Comparison of ENCODE assay signal across 8 mouse cellular contexts in the genomic region with DNA sequence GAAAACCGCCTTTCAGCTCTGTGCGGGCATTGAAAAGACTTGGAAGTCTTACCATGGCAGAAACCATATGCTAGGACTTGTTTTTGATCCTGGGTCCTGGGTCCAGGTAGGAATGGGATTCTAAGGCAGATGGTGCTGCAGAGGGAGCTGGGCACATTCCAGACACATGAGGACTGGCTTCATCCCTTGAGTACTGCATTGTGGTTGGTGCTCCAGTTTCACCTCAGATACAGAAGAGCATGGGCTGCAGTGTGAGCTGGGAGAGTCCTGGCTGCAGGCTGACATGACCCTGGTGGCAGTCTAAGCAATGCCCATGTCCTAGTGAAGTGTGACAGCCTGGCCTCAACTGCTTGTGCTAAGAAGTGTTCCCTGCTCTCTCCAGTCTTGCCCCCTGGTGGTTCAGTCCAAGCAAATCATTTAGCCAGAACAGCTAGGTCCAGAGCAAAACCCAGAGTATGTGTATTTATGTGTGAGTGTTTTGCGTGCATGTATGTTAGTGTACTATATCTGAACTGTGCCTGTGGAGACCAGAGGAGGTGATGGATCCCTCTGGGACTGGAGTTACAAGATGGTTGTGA. TPM values are rescaled to one million over a fixed set of nuclear protein-coding genes. Genes with fewer than 3 reads are reported as not detected.
DNase-seq lines count a peak whose midpoint lies in the region; ATAC-seq lines count a peak whose summit lies in the region.
"Had no signal": no experiment of that assay in that cellular context is flagged by ENCODE, and none has a peak within 500 bp of the region (broad histone marks: within the 10 kb centered on the region; RNA-seq: fewer than 3 reads in every experiment).

No protein-coding gene starts in this region.

- peak; percentile 43; the same call in 1 of the 2 replicates for ATAC-seq in common myeloid progenitor, adult 5-6 weeks (replicated peaks; ENCODE audit: low read depth, poor library complexity, severe bottlenecking)
- peak; percentile 61 for ATAC-seq in megakaryocyte progenitor cell, adult 5-6 weeks (replicated peaks; ENCODE audit: poor library complexity)

- peak; percentile 30 to 54 for DNase-seq in kidney, postnatal 4 days
- DNase-seq in kidney, postnatal 14 days: no peak
- peak; percentile 41 for DNase-seq in NIH3T3 (ENCODE audit: low read depth)
- DNase-seq in T-cell, adult 2 months (ENCODE audit: low spot score): no peak
- DNase-seq in testis, postnatal 10 days (ENCODE audit: low spot score): no peak
- DNase-seq: adrenal gland, adult 8-10 months had no signal

RNA-seq across cellular contexts. Expression of a gene that starts 19.2 kb away (rescaled TPM):
- 50.2 and 52.2 TPM in 2 replicates for total RNA-seq in common myeloid progenitor, adult 5-6 weeks (2017)
- 50.8 and 51.4 TPM in 2 replicates for total RNA-seq in megakaryocyte progenitor cell, adult 5-6 weeks (2015)
- 85.9 and 86.2 TPM in 2 replicates for total RNA-seq in megakaryocyte progenitor cell, adult 5-6 weeks (2017)

RNA-seq across cellular contexts. Expression of a gene that starts 28.7 kb away (rescaled TPM):
- not detected in 2 replicates for total RNA-seq in common myeloid progenitor, adult 5-6 weeks (2017)
- not detected in 2 replicates for total RNA-seq in megakaryocyte progenitor cell, adult 5-6 weeks (2015)
- not detected in 2 replicates for total RNA-seq in megakaryocyte progenitor cell, adult 5-6 weeks (2017)

RNA-seq across cellular contexts. Expression of a gene that starts 28.8 kb away (rescaled TPM):
- total RNA-seq in common myeloid progenitor, adult 5-6 weeks (2017): not detected in 2 replicates
- 0.57 TPM in 1 of 2 replicates, not detected in the other for total RNA-seq in megakaryocyte progenitor cell, adult 5-6 weeks (2015)
- under 0.01 and 0.14 TPM in 2 replicates for total RNA-seq in megakaryocyte progenitor cell, adult 5-6 weeks (2017)

RNA-seq across cellular contexts. Expression of a gene that starts 34.7 kb away (rescaled TPM):
- 0.10 TPM in 1 of 2 replicates, not detected in the other for total RNA-seq in common myeloid progenitor, adult 5-6 weeks (2017)
- 0.10 TPM in 1 of 2 replicates, not detected in the other for total RNA-seq in megakaryocyte progenitor cell, adult 5-6 weeks (2015)
- under 0.01 TPM in 1 of 2 replicates, not detected in the other for total RNA-seq in megakaryocyte progenitor cell, adult 5-6 weeks (2017)

RNA-seq across cellular contexts. Expression of a gene that starts 49.7 kb away (rescaled TPM):
- total RNA-seq in common myeloid progenitor, adult 5-6 weeks (2017): 0.96 and 3.9 TPM in 2 replicates
- 1.9 and 2.4 TPM in 2 replicates for total RNA-seq in megakaryocyte progenitor cell, adult 5-6 weeks (2015)
- 2.2 and 2.4 TPM in 2 replicates for total RNA-seq in megakaryocyte progenitor cell, adult 5-6 weeks (2017)

Comparison
In these comparisons a context has a peak if more than half of its experiments do, and no peak if none do; other contexts are left out.
1. DNase-seq: peak in kidney, postnatal 4 days (2 of 2) and NIH3T3 (single experiment); none in kidney, postnatal 14 days (single experiment), T-cell, adult 2 months (single experiment) and testis, postnatal 10 days (single experiment).